Mouse (Mus musculus): Measurements from ENCODE around the gene Elmod3. TPM values are rescaled to one million over a fixed set of nuclear protein-coding genes. Genes with fewer than 3 reads are reported as not detected.

The Elmod3 gene
- total RNA-seq, 2 experiments from 2014 or later = 2.5 to 5.9 TPM

Other genes starting within 250 kb of the Elmod3 start
- gene Tmem150a, start 243.0 kb downstream of the Elmod3 start, total RNA-seq (2015; ENCODE audit: low replicate concordance) = 3.2 and 11.7 TPM in 2 replicates
- gene Tmem150a, start 243.0 kb downstream of the Elmod3 start, total RNA-seq (2017; ENCODE audit: low replicate concordance) = 0.61 TPM in 1 of 2 replicates, not detected in the other
- 68.5 and 96.0 TPM in 2 replicates for gene Rnf181, start 231.5 kb downstream of the Elmod3 start, total RNA-seq (2015; ENCODE audit: low replicate concordance)
- 56.4 and 69.8 TPM in 2 replicates for gene Rnf181, start 231.5 kb downstream of the Elmod3 start, total RNA-seq (2017; ENCODE audit: low replicate concordance)
- 85.1 and 98.0 TPM in 2 replicates for gene Vamp5, start 217.9 kb downstream of the Elmod3 start, total RNA-seq (2015; ENCODE audit: low replicate concordance)
- gene Vamp5, start 217.9 kb downstream of the Elmod3 start, total RNA-seq (2017; ENCODE audit: low replicate concordance) = 23.8 and 24.3 TPM in 2 replicates
- 234 and 259 TPM in 2 replicates for gene Vamp8, start 207.7 kb downstream of the Elmod3 start, total RNA-seq (2015; ENCODE audit: low replicate concordance)
- 212 and 229 TPM in 2 replicates for gene Vamp8, start 207.7 kb downstream of the Elmod3 start, total RNA-seq (2017; ENCODE audit: low replicate concordance)
- gene Ggcx, start 184.1 kb downstream of the Elmod3 start, total RNA-seq (2015; ENCODE audit: low replicate concordance) = 1.4 and 7.1 TPM in 2 replicates
- 2.6 and 5.9 TPM in 2 replicates for gene Ggcx, start 184.1 kb downstream of the Elmod3 start, total RNA-seq (2017; ENCODE audit: low replicate concordance)
- 299 and 345 TPM in 2 replicates for gene Mat2a, start 158.9 kb downstream of the Elmod3 start, total RNA-seq (2015; ENCODE audit: low replicate concordance)
- 107 TPM in 2 replicates for gene Mat2a, start 158.9 kb downstream of the Elmod3 start, total RNA-seq (2017; ENCODE audit: low replicate concordance)
- gene Sh2d6, start 76.7 kb downstream of the Elmod3 start, total RNA-seq (2015; ENCODE audit: low replicate concordance) = not detected in 2 replicates
- gene Sh2d6, start 76.7 kb downstream of the Elmod3 start, total RNA-seq (2017; ENCODE audit: low replicate concordance) = not detected in 2 replicates
- gene Capg, start 54.0 kb downstream of the Elmod3 start, total RNA-seq (2015; ENCODE audit: low replicate concordance) = 9.0 and 15.5 TPM in 2 replicates
- gene Capg, start 54.0 kb downstream of the Elmod3 start, total RNA-seq (2017; ENCODE audit: low replicate concordance) = 12.6 and 28.6 TPM in 2 replicates
- 3.4 and 13.0 TPM in 2 replicates for gene Retsat, start 62 bp upstream of the Elmod3 start, total RNA-seq (2015; ENCODE audit: low replicate concordance)
- 1.4 and 1.5 TPM in 2 replicates for gene Retsat, start 62 bp upstream of the Elmod3 start, total RNA-seq (2017; ENCODE audit: low replicate concordance)
- gene Tgoln1, start 18.6 kb upstream of the Elmod3 start, total RNA-seq (2015; ENCODE audit: low replicate concordance) = 14.7 and 28.5 TPM in 2 replicates
- 21.9 and 23.5 TPM in 2 replicates for gene Tgoln1, start 18.6 kb upstream of the Elmod3 start, total RNA-seq (2017; ENCODE audit: low replicate concordance)
- gene Tcf7l1, start 190.8 kb upstream of the Elmod3 start, total RNA-seq (2015; ENCODE audit: low replicate concordance) = 5.9 TPM in 1 of 2 replicates, not detected in the other
- not detected in 2 replicates for gene Tcf7l1, start 190.8 kb upstream of the Elmod3 start, total RNA-seq (2017; ENCODE audit: low replicate concordance)